Mouse (Mus musculus) lung, embryonic 16.5 days (tissue): ENCODE data around the gene Fbxo4. TPM values are rescaled to one million over a fixed set of nuclear protein-coding genes. Genes with fewer than 3 reads are reported as not detected.
A peak's percentile ranks its signal among the peaks of the same experiment; 100 is the strongest.

ENCODE experiments used
- ATAC-seq: fragments of 200-750 bp; cut with Nextera tagmentation; 2 replicates; pipeline ENCODE4 v1.8.0; 2017; ENCODE audit warnings: low read depth, mild to moderate bottlenecking, moderate library complexity
- H3K27ac ChIP-seq: fragments of 300-500 bp; sonication (generic); 2 replicates; pipeline ENCODE4 v1.5.1; 2014; ENCODE audit warnings: mild to moderate bottlenecking, control low read depth, low read length
- H3K27me3 ChIP-seq: fragments of 300-500 bp; sonication (generic); 2 replicates; pipeline ENCODE4 v1.6.1; 2014; ENCODE audit warnings: low read depth, low read length, mixed read lengths; ENCODE audit not compliant: control insufficient read depth, insufficient read depth
- H3K36me3 ChIP-seq: fragments of 300-500 bp; sonication (generic); 2 replicates; pipeline ENCODE4 v1.6.1; 2014; ENCODE audit warnings: low read length; ENCODE audit not compliant: control insufficient read depth, insufficient read depth
- H3K4me1 ChIP-seq: fragments of 300-500 bp; sonication (generic); replicated peaks from 2 replicates; pipeline ENCODE4 v1.6.1; 2014; ENCODE audit warnings: low read length, mixed read lengths; ENCODE audit not compliant: control insufficient read depth, insufficient read depth
- H3K4me2 ChIP-seq: fragments of 300-500 bp; sonication (generic); 2 replicates; pipeline ENCODE4 v1.6.1; 2014; ENCODE audit warnings: low read depth, low read length, control low read depth
- H3K4me3 ChIP-seq: fragments of 300-500 bp; sonication (generic); 2 replicates; pipeline ENCODE4 v1.5.1; 2014; ENCODE audit warnings: mild to moderate bottlenecking, low read length, control low read depth
- H3K9ac ChIP-seq: fragments of 300-500 bp; sonication (generic); 2 replicates; pipeline ENCODE4 v1.6.1; 2014; ENCODE audit warnings: low read length, control low read depth
- H3K9me3 ChIP-seq: fragments of 300-500 bp; sonication (generic); 2 replicates; pipeline ENCODE4 v1.6.1; 2016; ENCODE audit warnings: low read length; ENCODE audit not compliant: control insufficient read depth
- WGBS: fragments of 180-500 bp; shearing (Covaris S2); extraction: QIAGEN DNeasy Blood & Tissue Kit; methylation state at CpG from one replicate; pipeline ENCODE4 v1.1.7; 2014; 5-methylcytosine and 5-hydroxymethylcytosine counted together
- polyA plus RNA-seq: library from polyadenylated mRNA; unstranded; fragments of >200 nt; fragmentation: Nextera tagmentation; extraction: Ambion mirVana; gene quantifications from 2 replicates; pipeline ENCODE4 v1.2.1, GENCODE M21; 2015

Gene Fbxo4
- polyA plus RNA-seq, 1 experiment from 2014 or later: 13.2 TPM

GRCm38 (mm10) chr15:3984876-3985275 is 5.5 kb upstream of the Fbxo4 start:
- ATAC-seq: no peak
- no peaks in the 10 kb centered on the region for H3K9me3 ChIP-seq
- H3K4me1 ChIP-seq: peaks cover 2% of the 10 kb centered on the region; the same call in 1 of the 2 replicates
- H3K9ac ChIP-seq: no peak overlapping the region
- no peak overlapping the region for H3K4me3 ChIP-seq
- WGBS: 86% methylated on average over 2 of the region's 2 CpGs
- peaks cover 28% of the 10 kb centered on the region for H3K36me3 ChIP-seq
- no peak overlapping the region for H3K27ac ChIP-seq
- no peak overlapping the region for H3K4me2 ChIP-seq
- H3K27me3 ChIP-seq: no peaks in the 10 kb centered on the region

- Histone ChIP-seq H3K9ac (no peak overlapping the region), H3K4me2 (no peak overlapping the region), H3K4me1 (peaks cover 5% of the 10 kb centered on the region; the same call in 1 of the 2 replicates), H3K27me3 (no peaks in the 10 kb centered on the region), H3K27ac (no peak overlapping the region), H3K4me3 (no peak overlapping the region), H3K9me3 (no peaks in the 10 kb centered on the region), H3K36me3 (peaks cover 21% of the 10 kb centered on the region)
- 92% methylated on average over 5 of the region's 5 CpGs for WGBS
- no peak for ATAC-seq
Observed at GRCm38 (mm10) chr15:3982732-3983131, 3.4 kb upstream of the Fbxo4 start.

GRCm38 (mm10) chr15:3979871-3980270 is 498 bp upstream of the Fbxo4 start:
- H3K4me2 ChIP-seq: peak overlapping the region; percentile 77
- peaks cover 5% of the 10 kb centered on the region; the same call in 1 of the 2 replicates for H3K4me1 ChIP-seq
- peak overlapping the region; percentile 92 for H3K9ac ChIP-seq
- peak overlapping the region; percentile 77 for H3K4me3 ChIP-seq
- H3K9me3 ChIP-seq: no peaks in the 10 kb centered on the region
- ATAC-seq: 0 out of 2 replicates have a peak, but pooled peaks have one; percentile 16
- H3K27me3 ChIP-seq: no peaks in the 10 kb centered on the region
- 47% methylated on average over 3 of the region's 3 CpGs for WGBS
- peak overlapping the region; percentile 98 for H3K27ac ChIP-seq
- peaks cover 8% of the 10 kb centered on the region; the same call in 1 of the 2 replicates for H3K36me3 ChIP-seq

- peak overlapping the region; percentile 77; the same call in 1 of the 2 replicates for H3K4me2 ChIP-seq
- H3K4me3 ChIP-seq: no peak overlapping the region
- H3K27me3 ChIP-seq: no peaks in the 10 kb centered on the region
- 0 out of 2 replicates have a peak, but pooled peaks cover 7% of the 10 kb centered on the region for H3K36me3 ChIP-seq
- no peak overlapping the region for H3K9ac ChIP-seq
- peaks cover 5% of the 10 kb centered on the region; the same call in 1 of the 2 replicates for H3K4me1 ChIP-seq
- H3K9me3 ChIP-seq: no peaks in the 10 kb centered on the region
- ATAC-seq: no peak
- WGBS: 90% methylated on average over 2 of the region's 2 CpGs
- no peak overlapping the region for H3K27ac ChIP-seq
Observed at GRCm38 (mm10) chr15:3978279-3978678, 1.1 kb downstream of the Fbxo4 start.

- WGBS: 81% methylated on average over 3 of the region's 3 CpGs
- no peak for ATAC-seq
Observed at GRCm38 (mm10) chr15:3973300-3973699, 6.1 kb downstream of the Fbxo4 start.

GRCm38 (mm10) chr15:3970193-3970592 is 9.2 kb downstream of the Fbxo4 start:
- no peaks in the 10 kb centered on the region for H3K9me3 ChIP-seq
- no peak overlapping the region for H3K4me2 ChIP-seq
- H3K27me3 ChIP-seq: no peaks in the 10 kb centered on the region
- no peak overlapping the region for H3K4me3 ChIP-seq
- WGBS: 92% methylated on average over 6 of the region's 6 CpGs
- H3K27ac ChIP-seq: no peak overlapping the region
- no peak for ATAC-seq
- no peak overlapping the region for H3K9ac ChIP-seq
- H3K36me3 ChIP-seq: 0 out of 2 replicates have a peak, but pooled peaks cover 3% of the 10 kb centered on the region
- no peaks in the 10 kb centered on the region for H3K4me1 ChIP-seq

More at GRCm38 (mm10) chr15:3973300-3973699, 6.1 kb downstream of the Fbxo4 start:
- Histone ChIP-seq H3K27ac (no peak overlapping the region), H3K9ac (no peak overlapping the region), H3K4me1 (no peaks in the 10 kb centered on the region), H3K9me3 (no peaks in the 10 kb centered on the region), H3K4me3 (no peak overlapping the region), H3K36me3 (0 out of 2 replicates have a peak, but pooled peaks cover 3% of the 10 kb centered on the region), H3K4me2 (no peak overlapping the region), H3K27me3 (no peaks in the 10 kb centered on the region)

GRCm38 (mm10) chr15:3969743-3970142 is 9.6 kb downstream of the Fbxo4 start:
- H3K27ac ChIP-seq: no peak overlapping the region
- no peaks in the 10 kb centered on the region for H3K9me3 ChIP-seq
- H3K4me2 ChIP-seq: no peak overlapping the region
- H3K36me3 ChIP-seq: 0 out of 2 replicates have a peak, but pooled peaks cover 3% of the 10 kb centered on the region
- no peak for ATAC-seq
- H3K27me3 ChIP-seq: no peaks in the 10 kb centered on the region
- H3K9ac ChIP-seq: no peak overlapping the region
- H3K4me1 ChIP-seq: no peaks in the 10 kb centered on the region
- no peak overlapping the region for H3K4me3 ChIP-seq
- 83% methylated on average over 14 of the region's 14 CpGs for WGBS

GRCm38 (mm10) chr15:3962251-3962650 is 17.1 kb downstream of the Fbxo4 start:
- Histone ChIP-seq H3K4me1 (no peaks in the 10 kb centered on the region), H3K36me3 (no peaks in the 10 kb centered on the region), H3K9me3 (no peaks in the 10 kb centered on the region), H3K27me3 (no peaks in the 10 kb centered on the region), H3K27ac (no peak overlapping the region), H3K4me2 (no peak overlapping the region), H3K4me3 (no peak overlapping the region), H3K9ac (no peak overlapping the region)
- WGBS: 77% methylated on average over 8 of the region's 8 CpGs
- no peak for ATAC-seq

- 44% methylated on average over 1 of the region's 1 CpGs for WGBS
- Histone ChIP-seq H3K9me3 (no peaks in the 10 kb centered on the region), H3K4me3 (no peak overlapping the region), H3K4me2 (no peak overlapping the region), H3K27me3 (no peaks in the 10 kb centered on the region), H3K27ac (no peak overlapping the region), H3K9ac (no peak overlapping the region), H3K4me1 (no peaks in the 10 kb centered on the region), H3K36me3 (no peaks in the 10 kb centered on the region)
- no peak for ATAC-seq
Observed at GRCm38 (mm10) chr15:3960094-3960493, 19.3 kb downstream of the Fbxo4 start.

GRCm38 (mm10) chr15:3957982-3958381 is 21.4 kb downstream of the Fbxo4 start:
- Histone ChIP-seq H3K9ac (no peak overlapping the region), H3K4me3 (no peak overlapping the region), H3K9me3 (no peaks in the 10 kb centered on the region), H3K27ac (no peak overlapping the region), H3K4me1 (no peaks in the 10 kb centered on the region), H3K27me3 (no peaks in the 10 kb centered on the region), H3K4me2 (no peak overlapping the region), H3K36me3 (no peaks in the 10 kb centered on the region)
- WGBS: 21% methylated on average over 4 of the region's 4 CpGs
- ATAC-seq: no peak
